Mouse (Mus musculus) olfactory bulb, adult 2 months (tissue): ENCODE measurements around the gene Olfr573-ps1.

Experiments
- CTCF ChIP-seq: fragments of 200-500 bp; IDR thresholded peaks from 2 replicates; pipeline ENCODE4 v1.5.1; 2012; ENCODE audit warnings: low read depth, mild to moderate bottlenecking, low read length, moderate library complexity; ENCODE audit not compliant: insufficient read depth
- POLR2A ChIP-seq: fragments of 200-500 bp; IDR thresholded peaks from 2 replicates; pipeline ENCODE4 v1.6.1; 2012; ENCODE audit warnings: mild to moderate bottlenecking, low read depth, low read length, moderate library complexity; ENCODE audit not compliant: insufficient read depth

- TF ChIP-seq CTCF (no peak), POLR2A (no peak)
Measured at GRCm38 (mm10) chr7:102943417-102943816, 1.0 kb upstream of the Olfr573-ps1 start.
